Mouse (Mus musculus): ENCODE measurements around the gene Mitf.

Mitf gene

DNA sequence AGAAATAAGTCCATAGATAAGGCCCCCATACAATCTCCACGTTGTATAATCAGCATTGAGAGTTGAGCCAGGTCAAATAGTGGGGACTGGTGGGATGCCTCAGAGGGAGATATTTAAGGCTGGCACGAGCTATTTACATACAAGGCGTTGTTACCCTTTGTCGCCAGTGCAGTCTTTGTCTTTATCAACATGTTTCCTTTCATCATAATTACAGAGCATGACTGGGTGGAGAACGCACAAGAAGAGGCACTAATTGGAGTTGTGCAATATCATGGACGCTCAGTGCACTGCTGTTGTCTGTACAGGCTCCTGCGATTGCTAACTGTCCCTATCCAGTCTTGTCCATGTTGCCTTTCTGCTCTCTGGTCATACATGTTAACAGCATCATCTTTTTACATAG, 15.0 kb downstream of the Mitf start:
- DNase-seq (ENCODE audit: low read depth, low spot score) = no peak

DNA sequence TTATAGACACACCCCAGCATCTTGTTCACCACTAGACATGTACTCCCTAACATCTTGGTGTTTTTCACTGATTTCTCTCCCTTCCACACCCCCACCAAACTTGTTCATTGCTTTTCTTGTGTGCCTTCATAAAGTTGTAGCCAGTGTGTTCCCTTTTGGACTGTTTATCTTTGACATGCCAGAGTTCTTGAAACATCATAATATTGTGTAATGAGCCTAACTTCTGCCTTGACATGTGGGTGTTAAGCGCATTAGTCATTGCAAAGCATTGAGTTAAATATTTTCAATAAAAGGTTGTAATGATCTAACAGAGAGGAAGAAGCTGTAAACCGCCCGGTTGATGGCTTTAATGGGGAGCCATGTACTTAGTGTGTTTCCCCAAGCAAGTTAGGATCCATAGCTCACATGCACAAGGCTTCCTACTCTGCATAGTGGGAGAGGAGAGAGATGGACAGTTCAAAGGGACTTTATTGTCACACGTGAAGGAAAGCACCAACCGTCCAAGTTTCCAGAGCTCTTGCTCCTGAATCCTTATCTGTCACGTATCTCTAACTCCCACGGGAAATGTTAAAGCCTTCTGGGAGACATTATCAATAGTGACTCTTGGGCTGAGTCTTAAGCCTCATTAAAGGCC, 19.9 kb downstream of the Mitf start:
- no peak for DNase-seq (ENCODE audit: low read depth, low spot score)

DNA sequence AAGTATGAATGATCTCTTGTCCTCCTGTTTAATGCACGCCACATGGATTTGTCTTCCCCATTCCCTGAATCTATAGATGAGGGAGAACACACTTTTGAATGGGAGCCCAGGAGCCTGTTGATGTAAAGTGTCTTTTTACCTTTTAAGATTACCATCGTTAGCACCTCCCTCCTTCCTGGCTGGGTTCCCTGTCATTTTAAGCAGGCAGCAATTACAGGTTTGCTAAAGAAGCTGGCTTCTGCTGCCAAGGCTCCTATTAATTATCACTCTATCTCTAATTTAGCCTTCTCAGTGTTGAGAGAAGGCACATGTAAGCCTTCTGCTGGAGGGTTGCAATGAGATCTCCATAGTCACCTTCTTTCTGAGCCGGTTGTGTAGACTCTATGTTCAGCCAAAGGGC, 21.2 kb downstream of the Mitf start:
- DNase-seq (ENCODE audit: low read depth, low spot score) = no peak

DNA sequence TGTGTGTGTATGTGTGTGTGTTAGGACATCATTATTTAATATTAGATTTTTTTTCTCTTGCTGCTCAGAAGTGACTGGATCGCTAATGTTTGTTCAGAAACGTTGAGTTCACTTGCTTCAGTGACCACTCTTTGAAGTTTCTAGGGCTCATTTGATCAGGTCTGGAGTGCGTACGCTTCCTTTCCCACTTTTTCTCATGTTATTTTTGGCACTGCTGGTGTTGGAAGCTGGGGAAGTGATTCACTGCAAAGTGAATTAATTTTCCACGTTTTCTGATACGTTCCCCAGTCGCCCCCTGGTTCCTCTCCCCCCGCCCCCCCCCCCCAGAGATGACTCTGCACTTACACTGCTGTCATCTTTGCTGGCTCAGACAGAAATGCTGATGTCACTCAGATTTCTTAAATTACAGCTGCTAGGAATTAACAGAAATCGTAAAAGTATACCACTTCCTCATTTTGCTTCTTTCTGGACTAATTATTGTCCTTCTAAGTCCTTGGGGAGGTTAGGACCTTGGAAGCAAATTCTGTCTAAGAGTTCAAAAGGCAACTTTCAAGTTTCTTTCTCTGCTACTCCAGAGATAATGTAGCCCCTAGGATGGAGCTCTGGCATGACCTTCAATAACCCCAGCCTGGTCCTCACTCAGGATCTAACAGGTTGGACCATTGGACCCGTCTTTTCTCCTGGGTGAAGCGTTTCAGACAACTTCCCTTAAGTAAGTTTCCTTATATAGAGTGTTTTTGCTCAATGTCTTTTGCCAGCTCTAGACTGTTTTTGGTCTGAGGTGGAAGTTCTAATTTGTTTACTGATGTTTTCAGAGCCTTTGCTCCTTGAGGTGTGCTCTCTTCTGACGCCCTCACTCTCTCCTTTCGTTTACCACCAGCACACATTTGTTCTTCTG, 22.2 kb downstream of the Mitf start:
- DNase-seq (ENCODE audit: low read depth, low spot score) = no peak

DNA sequence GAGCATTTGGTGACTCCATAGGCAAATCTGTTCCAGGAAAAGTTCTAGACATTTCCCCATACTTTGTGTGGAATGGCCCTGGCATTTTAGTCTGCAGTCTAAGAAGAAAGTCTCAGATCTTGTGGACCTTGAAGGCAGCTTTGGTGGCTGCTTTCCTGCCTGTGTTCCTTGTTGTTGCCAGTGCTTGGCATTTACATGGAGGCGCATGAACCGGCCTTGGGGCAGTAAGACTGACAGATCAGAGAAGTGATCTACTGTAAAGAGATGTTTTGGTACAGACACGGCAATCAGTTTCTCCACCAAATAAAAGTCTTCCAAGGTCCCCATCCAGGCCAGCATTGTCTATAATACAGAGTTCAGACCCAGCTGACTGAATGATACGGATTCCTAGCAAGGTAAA, 25.6 kb downstream of the Mitf start:
- DNase-seq (ENCODE audit: low read depth, low spot score) = no peak

DNA sequence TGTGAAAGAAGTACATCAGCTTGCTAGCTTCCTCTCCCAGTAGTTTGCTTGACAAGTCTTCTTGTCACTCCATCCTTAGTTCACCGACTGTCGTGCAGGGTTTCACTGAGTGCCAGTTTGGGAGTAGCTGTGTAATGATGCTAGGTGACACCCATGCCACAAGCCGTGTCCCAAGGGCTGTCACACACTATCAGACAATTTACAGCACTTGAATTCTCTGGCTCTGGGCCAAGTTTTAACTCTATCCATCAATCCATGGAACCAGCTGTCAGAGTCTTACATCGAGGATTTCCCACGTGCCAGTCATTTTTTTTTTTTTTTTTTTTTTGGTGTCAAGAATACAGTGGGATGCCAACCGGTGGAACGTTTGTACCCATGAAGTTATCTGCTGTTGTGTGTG, 29.3 kb downstream of the Mitf start:
- DNase-seq (ENCODE audit: low read depth, low spot score) = no peak

DNA sequence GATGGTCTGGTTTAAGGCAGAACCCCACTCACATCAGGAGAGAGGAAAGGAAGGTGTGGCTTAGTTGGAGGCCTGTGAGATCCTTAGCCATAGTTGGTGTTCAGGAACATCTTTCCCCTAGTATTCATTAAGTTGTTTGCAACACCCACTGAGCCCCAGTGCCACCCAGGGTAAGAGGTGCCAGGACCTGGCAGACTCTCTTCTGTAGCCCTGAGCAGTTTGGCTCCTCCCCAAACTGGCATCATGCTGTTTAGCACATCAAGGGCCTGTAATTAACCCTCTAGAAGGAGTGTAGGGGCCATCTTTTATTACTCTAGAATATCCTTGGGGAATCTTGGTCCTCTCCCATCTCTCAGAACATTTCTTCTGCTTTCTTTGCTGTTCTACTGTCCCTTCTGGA, 30.9 kb downstream of the Mitf start:
- no peak for DNase-seq (ENCODE audit: low read depth, low spot score)

DNA sequence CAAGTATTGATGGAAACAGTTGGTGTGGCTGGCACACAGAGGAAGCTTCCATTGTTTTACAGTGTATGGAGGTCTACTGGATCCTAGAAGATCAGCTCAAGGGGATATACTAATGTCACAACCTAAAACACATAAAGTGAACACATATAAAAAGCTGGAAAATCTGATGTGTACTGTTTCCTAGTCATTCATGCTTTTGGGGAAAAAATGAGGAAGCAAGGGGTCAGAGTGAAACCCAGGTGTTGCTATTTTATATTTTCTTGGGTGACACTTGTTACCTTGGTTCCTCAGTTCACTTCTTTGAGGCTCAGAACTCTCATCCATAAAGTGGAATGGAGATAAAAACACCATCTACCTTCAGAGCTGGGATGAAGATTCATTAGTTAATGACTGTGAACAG, 32.7 kb downstream of the Mitf start:
- no peak for DNase-seq (ENCODE audit: low read depth, low spot score)

DNA sequence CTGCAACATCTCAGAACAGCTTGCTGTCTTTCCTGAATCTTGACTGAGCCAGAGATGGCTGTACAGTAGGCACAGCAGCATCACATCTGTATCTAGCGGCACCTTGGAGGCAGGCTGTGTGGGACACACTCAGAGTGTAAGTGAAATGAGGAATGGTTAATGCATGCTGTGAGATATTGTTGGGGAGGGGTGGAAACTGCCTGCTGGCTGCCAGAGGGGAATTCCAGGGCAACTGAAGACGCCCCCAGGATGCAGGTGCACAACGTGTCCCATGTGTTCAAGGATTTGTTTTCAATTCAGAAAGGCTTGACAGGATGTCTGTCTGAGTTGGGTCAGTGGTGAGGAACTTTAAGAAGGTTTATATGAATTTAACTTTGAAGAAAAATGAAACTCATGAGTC, 37.3 kb downstream of the Mitf start:
- no peak for DNase-seq (ENCODE audit: low read depth, low spot score)

DNA sequence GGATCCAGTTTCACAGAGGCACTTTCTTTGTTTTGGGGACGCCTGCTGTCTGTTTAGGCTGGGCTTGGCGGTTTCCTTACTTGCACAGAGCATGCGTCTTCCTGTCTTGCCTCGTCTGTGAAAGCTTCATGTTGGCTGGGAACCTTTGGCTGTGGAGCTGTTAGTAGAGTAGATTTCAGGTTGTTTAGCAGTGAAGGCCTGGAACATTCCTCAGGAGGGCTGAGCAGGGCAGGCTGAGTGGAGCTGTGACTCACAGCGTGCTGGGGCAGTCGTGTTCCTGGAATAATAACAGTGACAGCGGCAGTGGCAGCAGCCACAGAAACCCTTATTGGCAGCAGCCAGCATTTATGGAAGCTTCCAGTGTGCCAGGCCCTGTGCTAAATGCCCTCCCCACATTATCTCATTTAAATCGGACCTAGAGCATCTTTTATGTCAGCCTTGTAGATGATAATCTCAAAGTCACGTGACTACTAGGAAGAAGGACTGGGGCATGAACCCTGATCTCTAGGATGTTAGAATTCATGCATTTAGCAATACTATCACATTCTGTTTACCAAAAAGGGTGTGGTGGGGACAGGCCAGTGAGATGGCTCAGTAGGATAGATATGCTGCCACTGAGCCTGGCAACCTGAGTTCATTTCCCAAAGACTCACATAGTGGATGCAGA, 41.5 kb downstream of the Mitf start:
- no peak for DNase-seq (ENCODE audit: low read depth, low spot score)

DNA sequence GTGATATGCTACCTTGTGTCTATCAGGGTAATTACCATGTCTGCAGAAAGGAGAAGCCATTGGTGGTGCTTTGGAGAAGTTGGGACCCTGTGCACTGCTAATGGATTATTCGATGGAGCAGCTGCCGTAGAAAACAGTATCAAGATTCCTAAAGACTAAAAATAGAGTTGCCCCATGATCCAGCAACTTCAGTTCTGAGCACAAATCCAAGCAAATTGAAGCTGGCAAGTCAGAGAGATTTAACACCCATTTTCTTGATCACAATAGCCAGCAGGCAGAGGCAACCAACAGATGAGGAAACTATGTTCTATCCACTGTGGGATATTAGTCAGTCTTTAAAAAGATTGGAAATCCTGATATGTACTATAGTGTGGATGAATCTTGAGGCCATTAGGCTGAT, 47.4 kb downstream of the Mitf start:
- no peak for DNase-seq (ENCODE audit: low read depth, low spot score)

DNA sequence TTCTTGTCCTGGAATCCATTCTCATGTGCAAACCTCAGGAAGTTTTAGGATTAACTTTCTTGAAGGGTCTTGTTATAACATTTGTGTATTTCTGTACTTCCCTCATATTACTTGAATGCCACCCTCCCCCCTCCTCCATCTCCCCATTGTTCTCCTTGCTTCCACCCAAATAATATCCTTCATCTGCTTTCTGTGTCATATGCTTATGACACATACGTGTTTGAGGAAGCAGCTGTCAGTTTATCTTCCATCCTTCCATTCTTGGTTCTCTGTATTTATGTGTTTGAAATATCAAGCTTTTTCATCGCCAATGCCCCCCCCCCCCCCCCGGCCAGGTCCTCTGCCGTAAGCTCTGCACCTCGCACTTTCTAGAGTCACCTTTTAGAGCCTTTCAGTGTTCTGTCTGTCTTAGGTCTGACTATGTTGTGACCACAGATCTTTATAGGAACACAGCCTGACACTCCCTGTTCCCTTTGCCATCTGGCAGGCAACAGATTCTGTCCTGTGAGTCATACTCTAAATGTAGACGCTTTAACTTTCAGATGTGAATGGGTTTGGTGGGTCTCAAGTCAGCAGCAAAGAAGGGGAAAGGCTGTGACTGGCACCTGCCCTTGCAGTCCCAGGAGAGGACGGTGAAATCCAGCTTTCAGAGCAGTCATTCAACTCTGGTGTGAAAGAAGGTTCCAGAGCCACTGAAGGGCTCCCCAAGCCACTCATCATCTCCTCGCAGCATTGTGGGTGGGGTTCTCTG, 48.7 kb downstream of the Mitf start:
- DNase-seq (ENCODE audit: low read depth, low spot score) = no peak

DNA sequence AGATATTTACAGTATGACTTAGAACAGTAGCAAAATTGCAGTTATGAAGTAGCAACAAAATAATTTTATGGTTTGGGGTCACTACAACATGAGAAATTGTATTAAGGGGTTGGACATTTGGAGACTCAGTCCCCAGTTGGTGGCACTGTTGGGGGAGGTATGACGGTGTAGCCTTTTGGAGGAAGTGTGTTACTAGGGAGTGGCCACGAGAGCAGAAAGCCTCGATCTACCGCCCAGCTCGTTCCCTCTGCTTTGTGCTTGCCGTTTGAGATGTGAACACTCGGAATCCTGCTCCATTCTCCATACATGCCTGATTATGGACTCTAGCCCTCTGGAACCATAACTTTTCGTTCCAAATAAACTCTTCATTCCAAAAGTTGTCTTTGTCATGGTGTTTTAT, 49.6 kb downstream of the Mitf start:
- DNase-seq (ENCODE audit: low read depth, low spot score) = no peak

DNA sequence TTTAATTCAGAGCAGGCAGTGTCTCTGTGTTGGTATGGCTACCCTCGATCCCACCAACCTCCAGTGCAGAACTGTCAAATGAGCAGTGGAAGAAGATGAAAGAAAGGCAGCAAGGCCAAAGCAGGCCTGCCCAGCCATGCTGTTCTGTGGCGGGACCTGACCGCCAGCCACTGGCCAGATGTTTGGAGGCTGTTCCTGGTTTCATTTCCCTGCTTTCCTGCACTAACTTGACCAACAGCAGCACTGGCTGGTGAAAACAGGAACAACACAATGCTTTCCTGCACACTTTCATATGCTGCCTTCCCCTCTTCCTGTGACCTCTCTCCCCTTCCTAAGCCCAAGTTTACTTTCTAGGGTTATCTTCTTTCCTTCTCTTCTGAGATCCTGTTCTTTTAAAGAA, 50.8 kb downstream of the Mitf start:
- no peak for DNase-seq (ENCODE audit: low read depth, low spot score)

DNA sequence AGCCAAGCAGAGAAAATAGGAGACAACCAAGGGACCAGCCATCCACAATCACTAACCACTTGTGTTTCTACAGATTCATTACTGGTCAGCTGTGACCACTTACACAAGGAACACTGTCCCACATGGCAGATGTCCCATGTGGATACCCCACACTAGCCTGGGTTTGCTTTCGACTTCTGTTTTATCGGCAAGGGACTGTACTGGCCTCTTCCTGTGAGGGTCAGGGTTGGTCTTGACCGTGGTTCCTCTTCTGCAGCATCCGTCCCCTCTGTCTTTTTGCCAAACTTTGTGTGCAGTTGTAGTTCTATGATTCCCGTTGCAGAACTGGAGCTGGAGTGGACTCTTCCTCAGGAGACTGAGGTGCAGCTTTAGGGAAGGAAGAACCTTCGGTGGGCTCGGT, 59.7 kb downstream of the Mitf start:
- DNase-seq (ENCODE audit: low read depth, low spot score) = no peak

DNA sequence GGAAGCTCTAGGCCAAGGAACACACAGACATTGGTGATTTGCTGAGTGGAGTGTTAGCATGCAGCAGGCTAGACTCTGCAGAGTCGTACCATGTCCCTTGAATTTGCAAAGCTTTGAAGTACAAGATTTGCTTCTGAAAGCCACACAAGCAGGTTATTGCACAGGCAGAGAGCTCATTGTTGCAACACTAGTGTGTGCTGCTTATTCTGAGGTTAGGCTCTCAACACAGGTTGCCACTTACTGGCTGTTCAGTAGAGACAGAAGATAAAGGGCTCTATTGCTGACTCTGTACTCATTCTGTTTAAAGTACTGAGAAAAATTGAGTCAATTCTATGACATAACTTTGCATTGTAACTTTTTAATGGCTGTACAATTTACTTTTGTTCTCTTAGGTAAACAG, 61.2 kb downstream of the Mitf start:
- no peak for DNase-seq (ENCODE audit: low read depth, low spot score)

DNA sequence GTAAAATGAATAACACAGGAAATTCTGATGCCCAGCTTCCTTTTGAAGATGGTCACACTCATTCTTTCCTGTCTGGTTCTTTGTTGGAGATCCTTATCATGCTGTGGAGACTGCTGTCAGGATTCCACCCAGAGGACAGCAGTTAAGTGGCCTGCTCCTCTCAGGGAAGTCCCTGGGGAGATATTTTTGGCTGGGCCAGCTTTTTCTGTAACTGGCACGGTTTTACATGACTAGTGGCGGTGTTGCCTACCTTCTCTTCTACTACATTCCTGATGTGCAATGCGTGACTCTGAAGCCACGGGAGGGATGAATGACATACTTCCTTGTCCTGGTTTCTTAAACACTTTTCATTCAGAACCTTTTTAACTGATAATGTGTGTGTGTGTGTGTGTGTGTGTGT, 63.1 kb downstream of the Mitf start:
- no peak for DNase-seq (ENCODE audit: low read depth, low spot score)

DNA sequence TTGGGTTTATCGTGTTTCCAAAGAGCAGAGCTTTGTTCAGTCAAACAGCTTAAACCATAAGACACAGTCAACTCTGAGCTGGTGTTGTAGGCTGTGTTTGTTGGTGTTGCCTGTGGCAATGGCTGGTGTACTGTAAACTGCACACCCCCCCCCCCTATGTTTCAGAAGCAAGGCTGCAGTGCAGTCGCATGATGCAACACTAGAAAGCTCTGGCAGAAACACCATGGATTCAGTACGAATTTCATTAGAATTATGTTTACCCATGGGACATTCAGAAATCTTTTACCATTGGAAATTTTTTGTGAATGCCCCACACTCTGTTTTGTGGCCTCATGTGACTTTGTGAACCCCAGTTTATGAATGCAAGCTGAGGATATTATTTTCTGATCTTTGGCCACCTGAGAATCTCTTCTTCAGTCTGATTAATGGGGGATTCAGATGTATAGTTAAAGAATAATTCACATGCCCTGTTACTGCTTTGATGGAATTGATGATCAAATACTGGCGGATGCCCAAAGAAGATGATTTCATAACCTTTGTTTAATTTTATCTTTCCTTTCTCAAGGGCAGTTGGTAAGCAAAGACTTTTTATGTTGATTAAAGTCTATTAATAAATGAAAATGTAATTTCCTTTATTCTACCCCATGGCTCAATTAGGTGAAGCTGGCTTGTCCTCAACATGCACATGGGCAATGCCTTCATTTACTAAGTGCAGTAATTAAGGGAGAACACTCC, 64.6 kb downstream of the Mitf start:
- DNase-seq (ENCODE audit: low read depth, low spot score) = no peak

DNA sequence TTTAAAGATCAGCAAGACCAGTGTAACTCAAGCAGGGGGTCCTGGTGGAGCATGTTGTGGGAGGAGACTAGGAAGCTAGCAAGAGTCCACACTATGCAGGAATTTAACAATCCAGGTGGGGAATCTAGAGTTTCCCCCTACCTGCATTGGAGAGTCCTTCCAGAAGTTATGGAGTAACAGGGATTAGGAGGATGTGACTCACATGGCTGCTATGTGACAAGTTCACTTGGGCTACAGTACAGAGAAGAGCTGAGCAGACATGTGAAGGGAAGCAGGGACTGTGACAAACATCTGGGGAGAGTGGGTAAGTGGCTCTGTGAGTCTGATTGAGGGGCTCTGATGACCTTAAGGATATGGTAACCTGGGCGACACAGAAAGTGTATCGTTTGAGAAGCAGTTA, 66.2 kb downstream of the Mitf start:
- DNase-seq (ENCODE audit: low read depth, low spot score) = no peak

DNA sequence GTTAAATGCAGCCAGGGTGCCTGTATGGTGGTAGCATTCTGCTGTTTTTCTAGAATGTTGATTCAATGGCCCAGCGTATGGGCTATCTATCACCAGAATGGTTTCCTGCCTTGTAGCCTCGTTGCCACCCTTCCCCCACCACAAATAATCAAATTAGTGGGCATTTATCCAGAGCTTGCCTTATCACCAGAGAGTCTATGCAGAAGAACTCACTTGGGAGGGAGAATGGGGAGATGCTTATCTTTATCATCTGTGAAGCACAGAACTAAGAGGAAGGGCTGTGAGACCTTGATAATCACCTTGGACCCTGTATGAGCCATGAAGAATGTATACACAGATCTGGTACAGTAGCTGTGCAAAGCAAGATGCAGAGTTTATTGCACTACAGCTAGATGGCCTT, 70.1 kb downstream of the Mitf start:
- DNase-seq (ENCODE audit: low read depth, low spot score) = no peak

DNA sequence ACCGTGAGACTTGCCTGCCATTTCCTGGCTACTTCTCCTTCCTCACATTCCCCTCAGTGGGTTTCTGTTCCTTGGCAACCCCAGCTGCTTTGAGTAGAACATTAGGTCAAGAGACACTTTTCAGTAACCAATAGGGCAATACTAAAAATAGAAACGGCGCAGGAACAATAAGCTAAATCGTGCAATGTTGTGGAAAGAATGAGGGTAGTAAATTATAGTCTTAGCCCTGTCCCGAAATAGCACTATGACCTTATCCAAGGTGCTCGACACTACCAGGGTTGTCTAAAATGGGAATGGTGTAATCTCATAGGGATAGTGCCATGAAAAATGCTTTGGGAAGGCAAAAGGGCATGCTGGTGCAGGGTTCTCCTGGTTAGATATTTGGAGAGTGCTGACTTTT, 70.6 kb downstream of the Mitf start:
- DNase-seq (ENCODE audit: low read depth, low spot score) = no peak

DNA sequence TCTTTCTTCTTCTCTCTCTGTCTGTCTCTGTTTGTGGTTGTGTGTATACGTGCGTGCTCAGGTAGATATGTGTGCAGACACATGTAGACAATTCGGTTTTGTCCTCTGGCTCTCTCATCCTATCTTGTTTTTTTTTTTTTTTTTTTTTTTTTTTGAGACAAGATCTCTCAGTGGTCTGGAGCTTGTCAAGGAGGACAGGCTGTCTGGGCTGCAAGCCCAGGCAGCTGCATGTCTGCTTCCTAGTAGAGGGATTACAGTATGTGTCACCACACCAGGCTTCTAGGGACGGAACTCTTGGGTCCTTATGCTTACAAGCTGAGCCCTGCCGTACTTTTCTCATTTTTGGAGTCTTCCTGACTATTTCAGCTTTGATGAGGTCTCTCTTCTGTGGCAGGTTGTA, 73.5 kb downstream of the Mitf start:
- DNase-seq (ENCODE audit: low read depth, low spot score) = no peak

All from retina, postnatal 7 days (tissue).